Mouse (Mus musculus) erythroblast, embryonic 14.5 days (primary cell): ENCODE data around the gene Nr2f2.

ENCODE experiments used
- GATA1 ChIP-seq: IDR thresholded peaks from 2 replicates; pipeline ENCODE4 v1.6.1; 2012; ENCODE audit warnings: low read length, inconsistent platforms, mixed read lengths
- TAL1 ChIP-seq: IDR thresholded peaks from 3 replicates; pipeline ENCODE4 v1.6.1; 2012; ENCODE audit warnings: low read length, inconsistent platforms, mixed read lengths

- no peak for TF ChIP-seq GATA1
- no peak for TF ChIP-seq TAL1
Measured at GRCm38 (mm10) chr7:70358020-70358847, 8.3 kb downstream of the Nr2f2 start.
